Mouse (Mus musculus): ENCODE results near the gene Mybl2. TPM values are rescaled to one million over a fixed set of nuclear protein-coding genes. Genes with fewer than 3 reads are reported as not detected.

The Mybl2 gene
- polyA plus RNA-seq, 1 experiment from 2014 or later = 29.8 TPM

- peaks cover 5% of the 10 kb centered on the region; the same call in 1 of the 2 replicates for H3K36me3 ChIP-seq (ENCODE audit: control insufficient read depth, insufficient read depth, low read length)
- H3K4me1 ChIP-seq (ENCODE audit: control insufficient read depth, insufficient read depth, low read length) = no peaks in the 10 kb centered on the region
These were observed 7.6 kb downstream of the Mybl2 start for GRCm38 (mm10) chr2:163062119-163062508.

GRCm38 (mm10) chr2:163066326-163066725, 11.8 kb downstream of the Mybl2 start:
- H3K4me3 ChIP-seq (ENCODE audit: low read depth, low read length) = no peak overlapping the region
- no peaks in the 10 kb centered on the region for H3K27me3 ChIP-seq (ENCODE audit: control insufficient read depth, insufficient read depth, low read length)
- DNase-seq (ENCODE audit: low spot score, missing footprints) (peak; percentile 39), ATAC-seq (ENCODE audit: low FRiP score) (no peak)
- WGBS = 90% methylated on average over 6 of the region's 6 CpGs
- peaks cover 14% of the 10 kb centered on the region for H3K36me3 ChIP-seq (ENCODE audit: control insufficient read depth, insufficient read depth, low read length)
- no peak overlapping the region for H3K4me2 ChIP-seq
- no peaks in the 10 kb centered on the region for H3K9me3 ChIP-seq (ENCODE audit: control insufficient read depth, low read length)
- no peak overlapping the region for H3K9ac ChIP-seq (ENCODE audit: low read length)
- H3K4me1 ChIP-seq (ENCODE audit: control insufficient read depth, insufficient read depth, low read length) = no peaks in the 10 kb centered on the region
- H3K27ac ChIP-seq (ENCODE audit: low read depth, low read length) = no peak overlapping the region

More at GRCm38 (mm10) chr2:163062119-163062508, 7.6 kb downstream of the Mybl2 start:
- Histone ChIP-seq H3K27ac (ENCODE audit: low read depth, low read length) (no peak overlapping the region), H3K4me2 (no peak overlapping the region), H3K27me3 (ENCODE audit: control insufficient read depth, insufficient read depth, low read length) (no peaks in the 10 kb centered on the region), H3K4me3 (ENCODE audit: low read depth, low read length) (no peak overlapping the region), H3K9me3 (ENCODE audit: control insufficient read depth, low read length) (no peaks in the 10 kb centered on the region), H3K9ac (ENCODE audit: low read length) (no peak overlapping the region)
- no peak for ATAC-seq (ENCODE audit: low FRiP score)
- 78% methylated on average over 6 of the region's 6 CpGs for WGBS
- DNase-seq (ENCODE audit: low spot score, missing footprints) = no peak

GRCm38 (mm10) chr2:163067233-163067632, 12.7 kb downstream of the Mybl2 start:
- 88% methylated on average over 1 of the region's 1 CpGs for WGBS
- no peak for ATAC-seq (ENCODE audit: low FRiP score)
- peaks cover 15% of the 10 kb centered on the region for H3K36me3 ChIP-seq (ENCODE audit: control insufficient read depth, insufficient read depth, low read length)

GRCm38 (mm10) chr2:163070213-163070612, 15.7 kb downstream of the Mybl2 start:
- no peak for ATAC-seq (ENCODE audit: low FRiP score)
- Histone ChIP-seq H3K4me2 (no peak overlapping the region), H3K4me1 (ENCODE audit: control insufficient read depth, insufficient read depth, low read length) (no peaks in the 10 kb centered on the region), H3K36me3 (ENCODE audit: control insufficient read depth, insufficient read depth, low read length) (peaks cover 18% of the 10 kb centered on the region), H3K4me3 (ENCODE audit: low read depth, low read length) (no peak overlapping the region), H3K9ac (ENCODE audit: low read length) (no peak overlapping the region), H3K27ac (ENCODE audit: low read depth, low read length) (no peak overlapping the region), H3K27me3 (ENCODE audit: control insufficient read depth, insufficient read depth, low read length) (no peaks in the 10 kb centered on the region), H3K9me3 (ENCODE audit: control insufficient read depth, low read length) (no peaks in the 10 kb centered on the region)
- 93% methylated on average over 3 of the region's 3 CpGs for WGBS
- DNase-seq (ENCODE audit: low spot score, missing footprints) = no peak

More at GRCm38 (mm10) chr2:163067233-163067632, 12.7 kb downstream of the Mybl2 start:
- H3K9me3 ChIP-seq (ENCODE audit: control insufficient read depth, low read length) = no peaks in the 10 kb centered on the region
- no peak overlapping the region for H3K4me3 ChIP-seq (ENCODE audit: low read depth, low read length)
- no peak for DNase-seq (ENCODE audit: low spot score, missing footprints)
- H3K27me3 ChIP-seq (ENCODE audit: control insufficient read depth, insufficient read depth, low read length) = no peaks in the 10 kb centered on the region
- H3K27ac ChIP-seq (ENCODE audit: low read depth, low read length) = no peak overlapping the region
- no peaks in the 10 kb centered on the region for H3K4me1 ChIP-seq (ENCODE audit: control insufficient read depth, insufficient read depth, low read length)
- no peak overlapping the region for H3K4me2 ChIP-seq
- H3K9ac ChIP-seq (ENCODE audit: low read length) = no peak overlapping the region

- Histone ChIP-seq H3K36me3 (ENCODE audit: control insufficient read depth, insufficient read depth, low read length) (peaks cover 18% of the 10 kb centered on the region), H3K4me3 (ENCODE audit: low read depth, low read length) (no peak overlapping the region), H3K27ac (ENCODE audit: low read depth, low read length) (no peak overlapping the region), H3K9ac (ENCODE audit: low read length) (no peak overlapping the region), H3K27me3 (ENCODE audit: control insufficient read depth, insufficient read depth, low read length) (no peaks in the 10 kb centered on the region), H3K4me2 (no peak overlapping the region), H3K4me1 (ENCODE audit: control insufficient read depth, insufficient read depth, low read length) (no peaks in the 10 kb centered on the region), H3K9me3 (ENCODE audit: control insufficient read depth, low read length) (no peaks in the 10 kb centered on the region)
- WGBS = 89% methylated on average over 3 of the region's 3 CpGs
- ATAC-seq (ENCODE audit: low FRiP score) (no peak), DNase-seq (ENCODE audit: low spot score, missing footprints) (peak; percentile 75)
These were observed 17.1 kb downstream of the Mybl2 start for GRCm38 (mm10) chr2:163071590-163071989.

GRCm38 (mm10) chr2:163073023-163073757, 18.7 kb downstream of the Mybl2 start:
- peaks cover 17% of the 10 kb centered on the region for H3K36me3 ChIP-seq (ENCODE audit: control insufficient read depth, insufficient read depth, low read length)
- 94% methylated on average over 9 of the region's 9 CpGs for WGBS

GRCm38 (mm10) chr2:163074006-163074405, 19.5 kb downstream of the Mybl2 start:
- DNase-seq (ENCODE audit: low spot score, missing footprints) (peak; percentile 21), ATAC-seq (ENCODE audit: low FRiP score) (no peak)
- 85% methylated on average over 7 of the region's 7 CpGs for WGBS
- H3K36me3 ChIP-seq (ENCODE audit: control insufficient read depth, insufficient read depth, low read length) = peaks cover 16% of the 10 kb centered on the region; the same call in 1 of the 2 replicates
- no peaks in the 10 kb centered on the region for H3K4me1 ChIP-seq (ENCODE audit: control insufficient read depth, insufficient read depth, low read length)
- no peak overlapping the region for H3K9ac ChIP-seq (ENCODE audit: low read length)
- no peaks in the 10 kb centered on the region for H3K27me3 ChIP-seq (ENCODE audit: control insufficient read depth, insufficient read depth, low read length)
- H3K4me2 ChIP-seq = no peak overlapping the region
- H3K4me3 ChIP-seq (ENCODE audit: low read depth, low read length) = no peak overlapping the region
- H3K9me3 ChIP-seq (ENCODE audit: control insufficient read depth, low read length) = no peaks in the 10 kb centered on the region
- no peak overlapping the region for H3K27ac ChIP-seq (ENCODE audit: low read depth, low read length)

More at GRCm38 (mm10) chr2:163073023-163073757, 18.7 kb downstream of the Mybl2 start:
- Histone ChIP-seq H3K9ac (ENCODE audit: low read length) (no peak overlapping the region), H3K4me3 (ENCODE audit: low read depth, low read length) (no peak overlapping the region), H3K4me2 (no peak overlapping the region), H3K9me3 (ENCODE audit: control insufficient read depth, low read length) (no peaks in the 10 kb centered on the region), H3K27me3 (ENCODE audit: control insufficient read depth, insufficient read depth, low read length) (no peaks in the 10 kb centered on the region), H3K4me1 (ENCODE audit: control insufficient read depth, insufficient read depth, low read length) (no peaks in the 10 kb centered on the region), H3K27ac (ENCODE audit: low read depth, low read length) (no peak overlapping the region)
- DNase-seq (ENCODE audit: low spot score, missing footprints) = peak; percentile 19
- ATAC-seq (ENCODE audit: low FRiP score) = no peak

DNA sequence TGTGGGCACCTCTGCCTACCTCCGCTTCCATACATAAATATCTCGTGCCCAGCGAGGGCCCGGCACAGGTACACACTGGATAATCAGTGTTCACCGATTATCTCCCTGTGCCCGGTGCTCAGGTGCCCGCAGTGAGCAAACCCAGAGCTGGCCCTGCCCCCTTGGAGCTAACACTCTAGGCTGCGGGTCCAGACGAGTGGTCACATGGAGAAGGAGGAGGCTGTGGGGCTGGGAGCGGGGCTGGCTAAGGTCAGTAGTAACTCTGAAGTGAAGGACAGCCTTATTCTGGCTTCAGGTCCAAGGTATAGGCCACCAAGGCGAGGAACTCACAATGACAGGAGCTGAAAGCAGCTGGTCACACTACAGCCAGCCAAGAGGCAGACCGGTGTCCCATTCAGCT, 20.3 kb downstream of the Mybl2 start:
- WGBS = 88% methylated on average over 12 of the region's 12 CpGs
- Histone ChIP-seq H3K27me3 (ENCODE audit: control insufficient read depth, insufficient read depth, low read length) (no peaks in the 10 kb centered on the region), H3K27ac (ENCODE audit: low read depth, low read length) (no peak overlapping the region), H3K4me1 (ENCODE audit: control insufficient read depth, insufficient read depth, low read length) (no peaks in the 10 kb centered on the region), H3K36me3 (ENCODE audit: control insufficient read depth, insufficient read depth, low read length) (peaks cover 16% of the 10 kb centered on the region; the same call in 1 of the 2 replicates), H3K9ac (ENCODE audit: low read length) (no peak overlapping the region), H3K9me3 (ENCODE audit: control insufficient read depth, low read length) (no peaks in the 10 kb centered on the region), H3K4me3 (ENCODE audit: low read depth, low read length) (no peak overlapping the region), H3K4me2 (no peak overlapping the region)
- ATAC-seq (ENCODE audit: low FRiP score) = no peak
- DNase-seq (ENCODE audit: low spot score, missing footprints) = peak; percentile 76

GRCm38 (mm10) chr2:163075234-163075633, 20.7 kb downstream of the Mybl2 start:
- Histone ChIP-seq H3K4me3 (ENCODE audit: low read depth, low read length) (no peak overlapping the region), H3K9ac (ENCODE audit: low read length) (no peak overlapping the region), H3K4me2 (no peak overlapping the region), H3K27ac (ENCODE audit: low read depth, low read length) (no peak overlapping the region), H3K4me1 (ENCODE audit: control insufficient read depth, insufficient read depth, low read length) (no peaks in the 10 kb centered on the region), H3K9me3 (ENCODE audit: control insufficient read depth, low read length) (no peaks in the 10 kb centered on the region), H3K27me3 (ENCODE audit: control insufficient read depth, insufficient read depth, low read length) (no peaks in the 10 kb centered on the region), H3K36me3 (ENCODE audit: control insufficient read depth, insufficient read depth, low read length) (peaks cover 16% of the 10 kb centered on the region; the same call in 1 of the 2 replicates)
- DNase-seq (ENCODE audit: low spot score, missing footprints) (no peak), ATAC-seq (ENCODE audit: low FRiP score) (0 out of 2 replicates have a peak, but pooled peaks have one; percentile 22)
- 84% methylated on average over 3 of the region's 3 CpGs for WGBS
